Mouse (Mus musculus): Measurements from ENCODE around the gene Sptbn4. TPM values are rescaled to one million over a fixed set of nuclear protein-coding genes. Genes with fewer than 3 reads are reported as not detected.

The Sptbn4 gene
- total and polyA plus RNA-seq, 2 experiments: 0.06 TPM; not detected in 1

DNA sequence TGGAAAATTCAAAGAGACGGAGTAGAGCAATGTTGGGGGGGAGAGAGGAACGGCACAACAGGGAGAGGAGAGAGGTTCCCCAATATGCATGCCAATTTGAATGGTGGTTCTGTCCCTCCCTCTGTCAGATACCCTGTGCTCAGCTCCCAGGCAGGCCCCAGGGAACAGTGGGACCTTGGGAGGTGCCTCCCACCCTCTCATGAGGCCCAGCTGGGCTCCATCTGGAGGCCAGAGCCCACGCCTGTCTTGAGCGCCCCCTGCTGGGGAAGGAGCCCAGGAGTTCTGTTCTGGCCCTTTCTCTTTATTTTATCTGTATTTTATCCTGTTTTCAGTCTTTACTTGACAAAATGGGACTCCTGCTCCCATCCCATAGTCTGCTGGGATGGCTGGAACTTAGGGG, 62.8 kb downstream of the Sptbn4 start:
- Histone ChIP-seq H3K4me1 (ENCODE audit: control insufficient read depth, insufficient read depth, low read length) (no peaks in the 10 kb centered on the region), H3K9ac (ENCODE audit: low read depth, low read length) (no peak overlapping the region), H3K4me3 (ENCODE audit: insufficient read depth, low read depth, low read length) (no peak overlapping the region), H3K36me3 (ENCODE audit: control insufficient read depth, insufficient read depth, low read length) (no peaks in the 10 kb centered on the region), H3K27ac (replicated peaks; ENCODE audit: insufficient read depth, low read depth, low read length) (no peak overlapping the region), H3K79me2 (ENCODE audit: control insufficient read depth, insufficient read depth, low read length) (no peaks in the 10 kb centered on the region), H3K27me3 (ENCODE audit: control insufficient read depth, insufficient read depth, low read length) (no peaks in the 10 kb centered on the region)
- DNase-seq (ENCODE audit: extremely low read depth, low read depth, low spot score): no peak
- TF ChIP-seq POLR2A (IDR thresholded peaks at IDR 0.05; ENCODE audit: extremely low read depth, insufficient read depth, low read length): no peak
- TF ChIP-seq CTCF (IDR thresholded peaks at IDR 0.05; ENCODE audit: low read depth, low read length): peak; percentile 87
- WGBS: 42% methylated on average over 4 of the region's 4 CpGs

GRCm38 (mm10) chr7:27384134-27384533, 63.4 kb downstream of the Sptbn4 start:
- DNase-seq (ENCODE audit: extremely low read depth, low read depth, low spot score): no peak
- H3K27ac ChIP-seq (replicated peaks; ENCODE audit: insufficient read depth, low read depth, low read length): no peak overlapping the region
- H3K4me3 ChIP-seq (ENCODE audit: insufficient read depth, low read depth, low read length): no peak overlapping the region
- H3K4me1 ChIP-seq (ENCODE audit: control insufficient read depth, insufficient read depth, low read length): no peaks in the 10 kb centered on the region
- no peaks in the 10 kb centered on the region for H3K27me3 ChIP-seq (ENCODE audit: control insufficient read depth, insufficient read depth, low read length)
- H3K79me2 ChIP-seq (ENCODE audit: control insufficient read depth, insufficient read depth, low read length): no peaks in the 10 kb centered on the region
- H3K9ac ChIP-seq (ENCODE audit: low read depth, low read length): no peak overlapping the region
- no peaks in the 10 kb centered on the region for H3K36me3 ChIP-seq (ENCODE audit: control insufficient read depth, insufficient read depth, low read length)
- 94% methylated on average over 5 of the region's 5 CpGs for WGBS
- no peak for TF ChIP-seq CTCF (IDR thresholded peaks at IDR 0.05; ENCODE audit: low read depth, low read length)

GRCm38 (mm10) chr7:27383233-27383632, 64.3 kb downstream of the Sptbn4 start:
- H3K36me3 ChIP-seq (ENCODE audit: control insufficient read depth, insufficient read depth, low read length): no peaks in the 10 kb centered on the region
- 91% methylated on average over 1 of the region's 1 CpGs for WGBS

DNA sequence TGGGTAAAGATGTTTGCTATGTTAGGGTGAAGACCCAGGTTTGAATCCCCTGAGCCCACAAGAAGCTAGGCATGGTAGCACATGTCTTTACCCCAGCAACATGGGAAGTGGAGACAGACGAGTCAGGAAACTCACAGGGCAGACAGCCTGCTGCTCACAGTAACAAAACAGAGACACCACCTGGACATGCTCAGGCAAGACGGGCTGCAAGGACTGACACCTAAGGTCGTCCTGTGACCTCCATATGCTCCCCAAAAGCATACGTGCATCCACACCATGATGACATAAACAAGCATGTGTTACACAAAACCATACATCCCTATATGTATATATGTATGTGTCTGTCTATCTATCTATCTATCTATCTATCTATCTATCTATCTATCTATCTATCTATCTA, 65.9 kb downstream of the Sptbn4 start:
- Histone ChIP-seq H3K4me1 (ENCODE audit: control insufficient read depth, insufficient read depth, low read length) (no peaks in the 10 kb centered on the region), H3K36me3 (ENCODE audit: control insufficient read depth, insufficient read depth, low read length) (no peaks in the 10 kb centered on the region), H3K79me2 (ENCODE audit: control insufficient read depth, insufficient read depth, low read length) (no peaks in the 10 kb centered on the region), H3K4me3 (ENCODE audit: insufficient read depth, low read depth, low read length) (no peak overlapping the region), H3K27ac (replicated peaks; ENCODE audit: insufficient read depth, low read depth, low read length) (no peak overlapping the region), H3K9ac (ENCODE audit: low read depth, low read length) (no peak overlapping the region), H3K27me3 (ENCODE audit: control insufficient read depth, insufficient read depth, low read length) (0 out of 2 replicates have a peak, but pooled peaks cover 3% of the 10 kb centered on the region)
- TF ChIP-seq POLR2A (IDR thresholded peaks at IDR 0.05; ENCODE audit: extremely low read depth, insufficient read depth, low read length): no peak
- TF ChIP-seq CTCF (IDR thresholded peaks at IDR 0.05; ENCODE audit: low read depth, low read length): no peak
- WGBS: 72% methylated on average over 4 of the region's 4 CpGs
- no peak for DNase-seq (ENCODE audit: extremely low read depth, low read depth, low spot score)

More at GRCm38 (mm10) chr7:27383233-27383632, 64.3 kb downstream of the Sptbn4 start:
- no peak for TF ChIP-seq POLR2A (IDR thresholded peaks at IDR 0.05; ENCODE audit: extremely low read depth, insufficient read depth, low read length)
- TF ChIP-seq CTCF (IDR thresholded peaks at IDR 0.05; ENCODE audit: low read depth, low read length): no peak
- H3K79me2 ChIP-seq (ENCODE audit: control insufficient read depth, insufficient read depth, low read length): no peaks in the 10 kb centered on the region
- no peaks in the 10 kb centered on the region for H3K27me3 ChIP-seq (ENCODE audit: control insufficient read depth, insufficient read depth, low read length)
- H3K9ac ChIP-seq (ENCODE audit: low read depth, low read length): no peak overlapping the region
- no peak overlapping the region for H3K27ac ChIP-seq (replicated peaks; ENCODE audit: insufficient read depth, low read depth, low read length)
- H3K4me3 ChIP-seq (ENCODE audit: insufficient read depth, low read depth, low read length): no peak overlapping the region
- no peaks in the 10 kb centered on the region for H3K4me1 ChIP-seq (ENCODE audit: control insufficient read depth, insufficient read depth, low read length)
- no peak for DNase-seq (ENCODE audit: extremely low read depth, low read depth, low spot score)

GRCm38 (mm10) chr7:27381009-27381408, 66.5 kb downstream of the Sptbn4 start:
- no peaks in the 10 kb centered on the region for H3K4me1 ChIP-seq (ENCODE audit: control insufficient read depth, insufficient read depth, low read length)
- DNase-seq (ENCODE audit: extremely low read depth, low read depth, low spot score): no peak
- H3K27me3 ChIP-seq (ENCODE audit: control insufficient read depth, insufficient read depth, low read length): 0 out of 2 replicates have a peak, but pooled peaks cover 4% of the 10 kb centered on the region
- H3K79me2 ChIP-seq (ENCODE audit: control insufficient read depth, insufficient read depth, low read length): no peaks in the 10 kb centered on the region
- no peak overlapping the region for H3K27ac ChIP-seq (replicated peaks; ENCODE audit: insufficient read depth, low read depth, low read length)
- 31% methylated on average over 1 of the region's 1 CpGs for WGBS
- H3K9ac ChIP-seq (ENCODE audit: low read depth, low read length): no peak overlapping the region
- no peaks in the 10 kb centered on the region for H3K36me3 ChIP-seq (ENCODE audit: control insufficient read depth, insufficient read depth, low read length)
- TF ChIP-seq CTCF (IDR thresholded peaks at IDR 0.05; ENCODE audit: low read depth, low read length) (no peak), POLR2A (IDR thresholded peaks at IDR 0.05; ENCODE audit: extremely low read depth, insufficient read depth, low read length) (no peak)
- no peak overlapping the region for H3K4me3 ChIP-seq (ENCODE audit: insufficient read depth, low read depth, low read length)

DNA sequence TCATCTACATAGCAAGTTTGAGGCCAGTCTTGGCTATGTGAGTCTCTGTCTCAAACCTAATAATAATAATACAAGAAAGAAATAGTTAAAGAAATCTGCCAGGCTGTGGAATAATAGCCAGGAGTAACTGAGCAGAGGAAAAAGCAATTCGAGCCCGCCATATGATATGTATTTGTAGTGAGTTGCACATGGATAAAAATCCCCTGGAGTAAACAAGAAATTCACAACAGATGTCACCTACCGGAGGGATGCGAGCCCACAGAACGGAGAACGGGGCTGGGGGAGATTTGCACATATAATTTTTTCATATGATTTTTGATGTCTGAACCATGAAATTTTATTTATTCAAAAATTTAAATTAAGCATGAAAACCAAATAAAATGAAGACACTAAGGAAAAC, 67.7 kb downstream of the Sptbn4 start:
- WGBS: 89% methylated on average over 6 of the region's 6 CpGs
- H3K27me3 ChIP-seq (ENCODE audit: control insufficient read depth, insufficient read depth, low read length): peaks cover 9% of the 10 kb centered on the region; the same call in 1 of the 2 replicates
- DNase-seq (ENCODE audit: extremely low read depth, low read depth, low spot score): no peak

More for the DNA sequence above, 67.7 kb downstream of the Sptbn4 start:
- Histone ChIP-seq H3K4me3 (ENCODE audit: insufficient read depth, low read depth, low read length) (no peak overlapping the region), H3K79me2 (ENCODE audit: control insufficient read depth, insufficient read depth, low read length) (no peaks in the 10 kb centered on the region), H3K4me1 (ENCODE audit: control insufficient read depth, insufficient read depth, low read length) (no peaks in the 10 kb centered on the region), H3K27ac (replicated peaks; ENCODE audit: insufficient read depth, low read depth, low read length) (no peak overlapping the region), H3K9ac (ENCODE audit: low read depth, low read length) (no peak overlapping the region), H3K36me3 (ENCODE audit: control insufficient read depth, insufficient read depth, low read length) (no peaks in the 10 kb centered on the region)
- TF ChIP-seq CTCF (IDR thresholded peaks at IDR 0.05; ENCODE audit: low read depth, low read length) (no peak), POLR2A (IDR thresholded peaks at IDR 0.05; ENCODE audit: extremely low read depth, insufficient read depth, low read length) (no peak)
